Mouse (Mus musculus) lung, postnatal 0 days (tissue): ENCODE measurements around the gene Ctns.

Experiments used
- CTCF ChIP-seq: IDR thresholded peaks from 2 replicates; pipeline ENCODE4 v1.5.1; 2016; ENCODE audit warnings: antibody characterized with exemption, mild to moderate bottlenecking
- EP300 ChIP-seq: IDR thresholded peaks from 2 replicates; pipeline ENCODE4 v1.6.1; 2016; ENCODE audit warnings: antibody characterized with exemption, mild to moderate bottlenecking, control low read depth

DNA sequence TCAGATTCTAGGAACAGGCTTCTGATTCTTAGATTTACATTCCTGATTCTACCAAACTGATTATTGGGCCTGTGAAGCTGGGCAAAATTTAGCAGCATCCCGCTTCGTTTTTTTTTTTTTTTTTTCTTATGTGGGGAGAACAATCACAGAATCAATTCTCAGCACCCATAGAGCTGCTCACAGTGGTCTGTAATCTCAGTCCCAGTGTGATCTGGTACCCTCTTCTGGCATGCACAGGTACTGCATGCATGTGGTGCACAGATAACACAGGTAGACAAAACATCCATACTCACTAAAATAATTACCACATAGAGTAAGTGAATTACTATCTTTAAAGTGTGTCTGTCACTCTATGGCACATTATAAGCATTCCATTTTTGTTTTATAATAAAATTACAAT is 8.8 kb upstream of the Ctns start:
- TF ChIP-seq EP300 (no peak), CTCF (peak; percentile 57)
